Mouse (Mus musculus): ENCODE measurements around the gene Rcvrn. TPM values are rescaled to one million over a fixed set of nuclear protein-coding genes. Genes with fewer than 3 reads are reported as not detected.
A peak's percentile ranks its signal among the peaks of the same experiment; 100 is the strongest.

The Rcvrn gene
- polyA plus RNA-seq, 1 experiment from 2014 or later = not detected

DNA sequence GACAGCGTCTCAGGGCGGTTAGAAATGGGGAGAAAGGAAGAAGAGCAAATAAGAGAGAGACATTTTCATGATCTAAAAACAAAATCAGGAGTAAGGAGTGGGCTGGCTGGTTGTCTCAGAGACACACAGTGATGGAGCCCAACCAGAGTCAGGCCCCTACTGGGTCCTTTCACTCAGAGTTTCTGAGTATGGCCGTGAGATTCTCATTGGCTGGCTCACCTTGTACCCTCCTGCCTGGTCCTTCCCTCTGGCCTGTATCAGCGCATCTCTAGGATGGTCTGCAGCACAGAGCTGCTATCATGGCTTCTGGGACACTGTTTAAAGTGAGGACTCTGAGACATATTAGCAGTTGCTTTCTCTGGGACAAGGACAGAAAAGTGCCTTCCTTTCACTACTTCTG is 40.6 kb upstream of the Rcvrn start:
- 90% methylated on average over 4 of the region's 4 CpGs for WGBS
- no peaks in the 10 kb centered on the region for H3K9me3 ChIP-seq (ENCODE audit: control insufficient read depth, low read length)
- H3K27me3 ChIP-seq (replicated peaks; ENCODE audit: control insufficient read depth, insufficient read depth, low read length) = no peaks in the 10 kb centered on the region
- no peak overlapping the region for H3K4me3 ChIP-seq (ENCODE audit: low read depth, low read length)
- H3K27ac ChIP-seq (ENCODE audit: low read depth) = no peak overlapping the region
- H3K4me2 ChIP-seq (ENCODE audit: low read length) = no peak overlapping the region
- no peaks in the 10 kb centered on the region for H3K4me1 ChIP-seq (replicated peaks; ENCODE audit: control insufficient read depth, insufficient read depth, low read length)
- H3K36me3 ChIP-seq (ENCODE audit: control insufficient read depth, insufficient read depth, low read length) = no peaks in the 10 kb centered on the region
- ATAC-seq (replicated peaks; ENCODE audit: low FRiP score, low TSS enrichment, low read depth) = no peak
- no peak for DNase-seq (ENCODE audit: low spot score)
- H3K9ac ChIP-seq (ENCODE audit: low read length) = no peak overlapping the region

GRCm38 (mm10) chr11:67655236-67655959 is 39.7 kb upstream of the Rcvrn start:
- WGBS = 77% methylated on average over 17 of the region's 17 CpGs
- Histone ChIP-seq H3K4me3 (ENCODE audit: low read depth, low read length) (no peak overlapping the region), H3K9me3 (ENCODE audit: control insufficient read depth, low read length) (no peaks in the 10 kb centered on the region), H3K9ac (ENCODE audit: low read length) (no peak overlapping the region), H3K36me3 (ENCODE audit: control insufficient read depth, insufficient read depth, low read length) (no peaks in the 10 kb centered on the region), H3K27me3 (replicated peaks; ENCODE audit: control insufficient read depth, insufficient read depth, low read length) (no peaks in the 10 kb centered on the region), H3K27ac (ENCODE audit: low read depth) (no peak overlapping the region), H3K4me1 (replicated peaks; ENCODE audit: control insufficient read depth, insufficient read depth, low read length) (no peaks in the 10 kb centered on the region), H3K4me2 (ENCODE audit: low read length) (no peak overlapping the region)
- ATAC-seq (replicated peaks; ENCODE audit: low FRiP score, low TSS enrichment, low read depth) = no peak
- no peak for DNase-seq (ENCODE audit: low spot score)

GRCm38 (mm10) chr11:67656366-67656765 is 38.8 kb upstream of the Rcvrn start:
- ATAC-seq (replicated peaks; ENCODE audit: low FRiP score, low TSS enrichment, low read depth) = no peak
- Histone ChIP-seq H3K4me1 (replicated peaks; ENCODE audit: control insufficient read depth, insufficient read depth, low read length) (no peaks in the 10 kb centered on the region), H3K9ac (ENCODE audit: low read length) (no peak overlapping the region), H3K4me2 (ENCODE audit: low read length) (no peak overlapping the region), H3K36me3 (ENCODE audit: control insufficient read depth, insufficient read depth, low read length) (no peaks in the 10 kb centered on the region), H3K4me3 (ENCODE audit: low read depth, low read length) (no peak overlapping the region), H3K9me3 (ENCODE audit: control insufficient read depth, low read length) (no peaks in the 10 kb centered on the region), H3K27ac (ENCODE audit: low read depth) (no peak overlapping the region), H3K27me3 (replicated peaks; ENCODE audit: control insufficient read depth, insufficient read depth, low read length) (no peaks in the 10 kb centered on the region)
- no peak for DNase-seq (ENCODE audit: low spot score)
- 84% methylated on average over 7 of the region's 7 CpGs for WGBS

DNA sequence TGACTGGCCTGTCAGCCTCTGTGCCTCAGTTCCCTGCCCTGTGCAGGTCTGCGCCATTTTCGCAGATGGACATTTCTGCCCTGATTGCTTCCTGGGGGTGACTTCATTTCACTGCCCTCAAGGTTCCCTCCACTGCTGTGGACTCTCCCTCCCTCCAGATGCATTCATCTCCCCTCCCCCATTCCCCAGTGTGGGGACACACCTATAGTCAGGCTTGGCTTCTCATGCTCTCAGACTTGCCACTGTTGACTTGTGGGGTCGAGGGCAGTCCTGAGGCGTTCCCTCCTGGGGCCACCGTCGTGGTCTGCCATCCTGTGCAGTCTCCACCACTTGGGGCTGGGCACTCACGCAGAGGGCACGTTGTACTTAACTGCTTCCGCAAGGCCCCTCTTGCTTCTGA is 38.3 kb upstream of the Rcvrn start:
- Histone ChIP-seq H3K27me3 (replicated peaks; ENCODE audit: control insufficient read depth, insufficient read depth, low read length) (no peaks in the 10 kb centered on the region), H3K4me3 (ENCODE audit: low read depth, low read length) (no peak overlapping the region), H3K4me2 (ENCODE audit: low read length) (no peak overlapping the region), H3K9ac (ENCODE audit: low read length) (no peak overlapping the region), H3K36me3 (ENCODE audit: control insufficient read depth, insufficient read depth, low read length) (no peaks in the 10 kb centered on the region), H3K4me1 (replicated peaks; ENCODE audit: control insufficient read depth, insufficient read depth, low read length) (no peaks in the 10 kb centered on the region), H3K9me3 (ENCODE audit: control insufficient read depth, low read length) (no peaks in the 10 kb centered on the region), H3K27ac (ENCODE audit: low read depth) (no peak overlapping the region)
- 91% methylated on average over 9 of the region's 9 CpGs for WGBS
- no peak for DNase-seq (ENCODE audit: low spot score)
- ATAC-seq (replicated peaks; ENCODE audit: low FRiP score, low TSS enrichment, low read depth) = no peak

- Histone ChIP-seq H3K27me3 (replicated peaks; ENCODE audit: control insufficient read depth, insufficient read depth, low read length) (no peaks in the 10 kb centered on the region), H3K4me3 (ENCODE audit: low read depth, low read length) (no peak overlapping the region), H3K36me3 (ENCODE audit: control insufficient read depth, insufficient read depth, low read length) (no peaks in the 10 kb centered on the region), H3K4me2 (ENCODE audit: low read length) (no peak overlapping the region), H3K9me3 (ENCODE audit: control insufficient read depth, low read length) (no peaks in the 10 kb centered on the region), H3K4me1 (replicated peaks; ENCODE audit: control insufficient read depth, insufficient read depth, low read length) (no peaks in the 10 kb centered on the region), H3K9ac (ENCODE audit: low read length) (no peak overlapping the region), H3K27ac (ENCODE audit: low read depth) (no peak overlapping the region)
- WGBS = 43% methylated on average over 11 of the region's 11 CpGs
- ATAC-seq (replicated peaks; ENCODE audit: low FRiP score, low TSS enrichment, low read depth) (0 out of 2 replicates have a peak, but pooled peaks have one; percentile 32), DNase-seq (ENCODE audit: low spot score) (no peak)
These were observed 37.3 kb upstream of the Rcvrn start for GRCm38 (mm10) chr11:67657685-67658382.

GRCm38 (mm10) chr11:67661465-67661864 is 33.7 kb upstream of the Rcvrn start:
- no peak overlapping the region for H3K4me2 ChIP-seq (ENCODE audit: low read length)
- 83% methylated on average over 8 of the region's 8 CpGs for WGBS
- no peak for ATAC-seq (replicated peaks; ENCODE audit: low FRiP score, low TSS enrichment, low read depth)

GRCm38 (mm10) chr11:67663437-67663836 is 31.7 kb upstream of the Rcvrn start:
- Histone ChIP-seq H3K9ac (ENCODE audit: low read length) (no peak overlapping the region), H3K4me2 (ENCODE audit: low read length) (no peak overlapping the region), H3K27me3 (replicated peaks; ENCODE audit: control insufficient read depth, insufficient read depth, low read length) (no peaks in the 10 kb centered on the region), H3K4me3 (ENCODE audit: low read depth, low read length) (no peak overlapping the region), H3K27ac (ENCODE audit: low read depth) (no peak overlapping the region), H3K4me1 (replicated peaks; ENCODE audit: control insufficient read depth, insufficient read depth, low read length) (no peaks in the 10 kb centered on the region), H3K36me3 (ENCODE audit: control insufficient read depth, insufficient read depth, low read length) (no peaks in the 10 kb centered on the region), H3K9me3 (ENCODE audit: control insufficient read depth, low read length) (no peaks in the 10 kb centered on the region)
- ATAC-seq (replicated peaks; ENCODE audit: low FRiP score, low TSS enrichment, low read depth) (no peak), DNase-seq (ENCODE audit: low spot score) (no peak)
- WGBS = 97% methylated on average over 4 of the region's 4 CpGs

More at GRCm38 (mm10) chr11:67661465-67661864, 33.7 kb upstream of the Rcvrn start:
- Histone ChIP-seq H3K27me3 (replicated peaks; ENCODE audit: control insufficient read depth, insufficient read depth, low read length) (no peaks in the 10 kb centered on the region), H3K27ac (ENCODE audit: low read depth) (no peak overlapping the region), H3K4me1 (replicated peaks; ENCODE audit: control insufficient read depth, insufficient read depth, low read length) (no peaks in the 10 kb centered on the region), H3K9me3 (ENCODE audit: control insufficient read depth, low read length) (no peaks in the 10 kb centered on the region), H3K4me3 (ENCODE audit: low read depth, low read length) (no peak overlapping the region), H3K36me3 (ENCODE audit: control insufficient read depth, insufficient read depth, low read length) (no peaks in the 10 kb centered on the region), H3K9ac (ENCODE audit: low read length) (no peak overlapping the region)
- no peak for DNase-seq (ENCODE audit: low spot score)

GRCm38 (mm10) chr11:67664261-67664660 is 30.9 kb upstream of the Rcvrn start:
- WGBS = 75% methylated on average over 3 of the region's 3 CpGs
- no peaks in the 10 kb centered on the region for H3K27me3 ChIP-seq (replicated peaks; ENCODE audit: control insufficient read depth, insufficient read depth, low read length)
- ATAC-seq (replicated peaks; ENCODE audit: low FRiP score, low TSS enrichment, low read depth) = no peak

GRCm38 (mm10) chr11:67664918-67665317 is 30.2 kb upstream of the Rcvrn start:
- ATAC-seq (replicated peaks; ENCODE audit: low FRiP score, low TSS enrichment, low read depth) (no peak), DNase-seq (ENCODE audit: low spot score) (no peak)
- H3K4me3 ChIP-seq (ENCODE audit: low read depth, low read length) = no peak overlapping the region
- no peaks in the 10 kb centered on the region for H3K4me1 ChIP-seq (replicated peaks; ENCODE audit: control insufficient read depth, insufficient read depth, low read length)
- H3K27me3 ChIP-seq (replicated peaks; ENCODE audit: control insufficient read depth, insufficient read depth, low read length) = no peaks in the 10 kb centered on the region
- no peaks in the 10 kb centered on the region for H3K36me3 ChIP-seq (ENCODE audit: control insufficient read depth, insufficient read depth, low read length)
- 80% methylated on average over 6 of the region's 6 CpGs for WGBS
- no peaks in the 10 kb centered on the region for H3K9me3 ChIP-seq (ENCODE audit: control insufficient read depth, low read length)
- H3K4me2 ChIP-seq (ENCODE audit: low read length) = no peak overlapping the region
- no peak overlapping the region for H3K9ac ChIP-seq (ENCODE audit: low read length)
- no peak overlapping the region for H3K27ac ChIP-seq (ENCODE audit: low read depth)

More at GRCm38 (mm10) chr11:67664261-67664660, 30.9 kb upstream of the Rcvrn start:
- DNase-seq (ENCODE audit: low spot score) = no peak
- no peak overlapping the region for H3K9ac ChIP-seq (ENCODE audit: low read length)
- no peaks in the 10 kb centered on the region for H3K36me3 ChIP-seq (ENCODE audit: control insufficient read depth, insufficient read depth, low read length)
- no peaks in the 10 kb centered on the region for H3K9me3 ChIP-seq (ENCODE audit: control insufficient read depth, low read length)
- no peak overlapping the region for H3K27ac ChIP-seq (ENCODE audit: low read depth)
- H3K4me1 ChIP-seq (replicated peaks; ENCODE audit: control insufficient read depth, insufficient read depth, low read length) = no peaks in the 10 kb centered on the region
- H3K4me3 ChIP-seq (ENCODE audit: low read depth, low read length) = no peak overlapping the region
- no peak overlapping the region for H3K4me2 ChIP-seq (ENCODE audit: low read length)

Data from intestine, embryonic 14.5 days (tissue).